Mouse (Mus musculus) fat pad, adult 2 months (tissue): ENCODE results near the gene Pnkd.
A peak's percentile ranks its signal among the peaks of the same experiment; 100 is the strongest.

Source experiments
- DNase-seq: peaks from one replicate; pipeline ENCODE4 v3.0.0-alpha.2; 2011; ENCODE audit warnings: low read depth, low spot score; ENCODE audit errors: extremely low read depth

The Pnkd gene

DNA sequence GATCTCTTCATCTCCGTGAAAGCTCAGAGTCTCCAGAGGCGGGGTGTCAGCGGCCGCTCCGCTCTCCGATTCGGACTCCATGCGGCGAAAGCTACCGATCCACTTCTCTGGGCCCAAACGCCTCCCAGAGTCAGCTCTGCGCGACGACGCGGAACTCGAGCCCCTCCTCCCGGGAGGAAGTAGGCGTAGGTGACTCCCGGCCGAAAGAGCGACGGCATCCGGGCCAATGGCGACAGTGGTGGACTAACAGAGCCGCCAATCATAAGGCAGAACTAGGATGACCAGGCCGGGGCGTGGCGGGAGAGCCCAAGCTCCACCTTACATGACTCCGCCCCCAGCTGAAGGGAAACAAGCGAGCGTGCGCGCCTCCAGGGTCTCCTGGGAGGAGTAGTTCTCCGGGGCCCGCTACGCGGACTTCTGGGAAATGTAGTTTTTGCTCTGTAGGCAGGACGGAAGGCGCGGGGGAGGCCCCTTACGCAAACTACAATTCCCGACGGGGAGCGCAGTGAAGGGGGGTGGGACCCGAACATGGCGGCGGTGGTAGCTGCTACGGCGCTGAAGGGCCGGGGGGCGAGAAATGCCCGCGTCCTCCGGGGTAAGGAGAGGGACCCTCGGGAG lies at the start of gene Pnkd, which contains the start of gene Aamp:
Pnkd (plus strand) TSS at position 388 of the 618 bp plus-strand sequence.
Aamp (minus strand) TSS at position 196 of the 618 bp plus-strand sequence.
- DNase-seq, result peak; percentile 97

DNA sequence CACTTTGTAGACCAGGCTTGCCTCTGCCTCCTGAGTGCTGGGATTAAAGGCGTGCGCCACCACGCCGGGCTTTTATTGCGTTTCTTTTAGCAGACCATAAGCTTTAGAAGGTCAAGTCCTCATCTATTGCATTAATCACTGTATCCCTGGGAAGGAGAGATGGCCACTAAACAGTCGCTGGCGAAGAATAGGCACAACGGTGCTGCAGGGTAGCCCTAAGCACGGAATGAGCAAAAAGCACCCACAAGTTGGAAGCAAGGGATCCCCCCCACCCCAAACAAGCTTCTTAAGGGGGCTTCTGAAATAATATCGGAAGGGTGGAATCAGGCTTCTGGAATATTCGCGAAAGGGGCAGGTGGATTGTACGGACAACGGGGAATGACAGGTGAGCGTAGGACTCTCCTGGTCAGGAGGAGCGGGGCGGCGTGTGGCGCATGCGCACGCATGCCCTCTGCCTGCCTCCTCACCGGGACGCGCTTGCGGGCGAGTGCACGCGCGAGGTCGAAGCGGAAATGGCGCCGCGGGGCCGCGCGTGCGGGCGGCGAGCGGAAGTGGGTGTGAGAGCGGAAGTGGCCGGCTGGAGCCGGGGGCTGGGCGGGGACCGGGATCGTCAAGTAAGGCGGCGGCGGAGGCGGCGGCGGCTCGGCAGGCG lies 48.7 kb upstream of the Pnkd start, which contains the start of gene Arpc2:
Arpc2 (plus strand) TSS at position 147 of the 652 bp plus-strand sequence.
- peak; percentile 46 for DNase-seq

DNA sequence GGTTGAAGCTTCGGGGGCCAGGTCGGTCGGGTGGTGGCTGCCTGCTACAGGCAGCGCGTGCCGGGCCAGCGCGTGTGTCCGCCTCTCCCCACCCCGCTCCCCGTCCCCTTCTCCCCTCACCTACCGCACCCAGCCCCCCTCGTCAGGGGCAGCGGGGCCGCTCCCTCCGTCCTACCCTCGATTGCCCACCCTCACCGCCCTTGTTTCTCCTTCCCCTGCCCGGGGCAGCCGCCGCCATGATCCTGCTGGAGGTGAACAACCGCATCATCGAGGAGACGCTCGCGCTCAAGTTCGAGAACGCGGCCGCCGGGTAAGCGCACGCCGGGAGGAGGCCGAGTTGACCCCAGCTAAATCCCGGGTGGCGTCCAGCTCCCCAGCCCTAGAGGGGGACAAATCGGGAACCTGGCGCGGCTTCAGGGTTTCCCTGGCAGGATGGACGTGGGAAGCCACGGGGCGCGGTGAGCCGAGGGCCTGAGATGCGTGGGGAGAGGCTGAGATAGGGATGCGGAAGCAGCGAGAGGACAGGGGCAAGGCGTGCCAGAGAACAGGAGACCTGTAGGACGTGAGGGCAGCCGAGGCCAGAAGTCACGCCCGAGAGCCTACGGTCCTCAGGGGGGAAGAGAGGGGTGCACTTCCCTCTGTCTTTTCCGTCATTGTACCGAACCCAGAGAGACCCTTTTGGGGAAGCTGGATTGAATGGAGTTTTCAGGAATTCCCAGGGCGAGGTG lies 48.0 kb upstream of the Pnkd start:
- no peak for DNase-seq

DNA sequence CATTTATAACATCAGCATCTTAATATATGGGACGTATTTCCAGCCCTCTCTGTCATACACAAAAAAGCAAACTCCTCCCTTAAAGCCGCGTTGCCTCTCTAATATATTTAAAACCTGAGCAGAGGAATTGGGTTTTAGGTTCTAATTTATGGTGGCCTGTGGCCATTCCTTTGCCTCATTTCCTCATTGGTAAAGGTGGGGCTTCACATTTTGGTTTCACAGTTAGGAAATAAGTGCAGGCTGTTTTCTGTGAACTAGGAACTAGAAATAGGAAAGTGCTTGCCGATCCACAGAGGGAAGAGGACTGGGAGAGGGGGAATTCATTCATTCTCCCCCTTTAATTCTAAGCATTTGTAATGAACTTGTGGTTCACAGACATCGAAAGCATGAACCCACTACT lies 47.1 kb upstream of the Pnkd start:
- no peak for DNase-seq

DNA sequence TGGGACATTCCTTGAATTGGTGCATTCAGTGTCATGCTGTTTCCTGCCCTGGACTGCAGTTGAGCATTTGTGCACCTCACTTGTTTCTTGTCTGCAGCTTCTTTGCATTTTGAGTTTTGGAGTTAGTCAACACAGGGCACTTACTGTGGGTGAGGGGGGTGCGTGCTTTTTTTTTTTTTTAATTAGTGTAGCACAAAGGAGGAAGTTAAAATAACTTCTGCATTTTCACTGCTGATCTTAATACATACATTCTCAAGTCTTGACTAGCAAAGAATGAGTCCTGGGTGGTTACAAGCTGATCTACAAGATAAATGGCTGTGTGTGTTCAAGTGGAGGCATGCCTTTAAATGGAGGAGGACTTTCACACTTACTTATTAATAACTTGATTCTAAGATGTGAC lies 46.6 kb upstream of the Pnkd start:
- peak; percentile 50 for DNase-seq

DNA sequence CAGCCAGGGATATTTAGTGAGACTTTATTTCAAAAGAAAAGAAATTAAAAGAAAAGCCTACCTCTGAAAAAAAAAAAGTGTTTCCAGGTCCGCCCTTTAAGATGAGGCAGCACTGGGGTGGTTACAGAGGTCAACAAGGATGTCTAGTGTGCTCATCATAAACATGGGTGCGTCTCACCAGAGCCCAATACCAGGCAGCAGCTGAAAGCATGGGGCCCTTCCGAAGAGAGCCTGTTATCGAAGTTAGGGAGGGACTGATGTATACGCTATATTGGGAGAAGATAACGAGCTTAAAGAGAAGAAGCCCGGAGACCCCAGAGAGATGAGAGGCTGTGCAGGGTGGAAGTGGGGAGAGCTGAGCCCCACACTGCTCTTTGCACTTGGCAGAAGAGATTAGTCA lies 45.6 kb upstream of the Pnkd start:
- DNase-seq, result no peak

DNA sequence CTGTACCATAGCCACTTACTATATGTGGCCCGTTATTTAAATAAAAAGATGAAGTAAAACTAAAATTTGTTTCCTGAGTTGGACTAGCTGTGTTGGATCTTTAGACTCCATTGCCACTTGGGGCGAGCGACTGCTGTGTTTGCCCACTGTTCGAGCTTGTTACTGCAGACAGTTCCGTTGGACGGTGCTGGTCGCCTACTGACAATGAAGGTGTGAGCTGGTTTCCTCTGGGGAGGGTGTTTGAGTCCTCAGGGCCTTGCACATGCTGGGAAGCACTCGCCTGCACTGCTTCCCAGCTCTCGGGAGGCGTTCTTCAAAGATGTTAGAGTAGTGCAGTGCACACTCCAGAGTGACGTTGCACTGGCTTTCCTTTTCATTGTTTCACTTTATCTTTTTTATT lies 45.1 kb upstream of the Pnkd start:
- no peak for DNase-seq

DNA sequence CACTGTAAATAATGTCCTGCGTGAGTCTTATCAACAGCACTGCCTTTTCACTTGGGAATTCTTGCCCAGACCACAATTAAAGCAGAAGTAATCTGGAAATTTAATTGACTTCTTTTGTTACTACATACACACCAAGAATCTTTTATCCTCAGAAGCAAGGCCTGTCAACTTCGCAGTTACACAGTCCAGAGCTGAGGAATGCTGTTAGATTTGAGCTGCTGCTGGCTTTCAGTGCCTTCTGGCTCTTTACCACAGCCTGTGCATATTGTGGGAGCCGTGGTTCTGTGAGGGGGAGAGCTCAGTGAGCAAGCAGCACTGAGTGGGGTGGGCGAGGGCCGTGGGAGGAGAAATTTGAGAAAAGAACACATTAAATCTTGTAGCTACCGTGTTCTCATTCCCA lies 44.4 kb upstream of the Pnkd start:
- no peak for DNase-seq

DNA sequence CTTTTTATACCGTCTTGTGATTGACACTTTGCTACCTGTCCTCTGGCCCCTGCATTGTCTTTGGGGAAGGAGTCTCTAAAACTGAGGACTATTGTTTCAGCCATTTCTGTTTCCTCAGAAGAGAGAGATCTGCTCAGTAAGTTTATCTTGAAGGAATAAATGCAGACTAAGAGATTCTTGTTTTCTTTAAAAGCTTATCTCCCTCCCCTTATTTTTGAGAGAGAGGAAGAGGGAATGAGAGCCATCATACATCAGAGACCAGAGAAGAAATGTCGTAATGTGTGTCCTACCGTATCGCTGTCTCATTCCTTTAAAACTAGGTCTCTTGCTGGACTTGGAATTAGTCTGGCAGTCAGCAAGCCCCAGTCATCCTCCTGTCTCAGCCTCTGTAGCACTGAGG lies 43.9 kb upstream of the Pnkd start:
- DNase-seq, result no peak

DNA sequence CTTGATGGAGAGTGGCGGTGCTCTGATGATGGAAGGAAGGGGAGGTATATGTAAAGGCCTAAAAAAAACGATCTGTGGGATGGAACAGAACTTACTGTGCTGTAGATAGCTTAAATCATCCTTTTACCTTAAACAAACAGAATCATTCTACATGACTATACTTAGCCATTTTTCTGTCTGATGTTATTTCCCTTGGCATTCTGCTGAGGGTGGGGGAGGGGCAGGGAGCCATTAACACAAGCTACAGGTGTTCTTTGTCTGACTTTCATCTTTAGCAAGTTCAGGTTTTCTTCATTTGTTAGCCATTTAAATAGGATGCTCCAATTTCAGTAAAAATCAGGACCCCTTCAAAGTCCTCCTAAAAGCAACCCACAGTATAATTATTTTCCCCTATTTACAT lies 39.2 kb upstream of the Pnkd start:
- no peak for DNase-seq

DNA sequence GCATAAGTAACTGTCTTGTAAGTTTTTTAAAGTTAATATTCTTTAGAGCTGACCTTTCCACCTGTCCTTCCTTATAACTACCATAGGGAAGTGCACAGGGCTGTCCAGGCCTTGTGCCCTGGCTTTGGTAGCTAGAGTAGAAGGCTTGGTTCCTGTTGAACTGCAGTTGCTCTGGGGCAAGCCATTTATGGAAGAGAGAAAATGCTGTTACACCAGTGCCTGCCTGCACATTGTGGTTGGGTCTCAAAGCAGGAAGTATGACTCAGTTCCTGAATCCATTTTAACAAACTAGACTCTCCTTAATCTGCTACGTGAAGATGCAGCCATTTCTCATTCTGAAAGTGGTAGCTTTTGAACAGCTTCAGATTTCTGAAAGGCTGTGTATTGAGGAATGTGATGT lies 35.9 kb upstream of the Pnkd start:
- DNase-seq, result no peak

DNA sequence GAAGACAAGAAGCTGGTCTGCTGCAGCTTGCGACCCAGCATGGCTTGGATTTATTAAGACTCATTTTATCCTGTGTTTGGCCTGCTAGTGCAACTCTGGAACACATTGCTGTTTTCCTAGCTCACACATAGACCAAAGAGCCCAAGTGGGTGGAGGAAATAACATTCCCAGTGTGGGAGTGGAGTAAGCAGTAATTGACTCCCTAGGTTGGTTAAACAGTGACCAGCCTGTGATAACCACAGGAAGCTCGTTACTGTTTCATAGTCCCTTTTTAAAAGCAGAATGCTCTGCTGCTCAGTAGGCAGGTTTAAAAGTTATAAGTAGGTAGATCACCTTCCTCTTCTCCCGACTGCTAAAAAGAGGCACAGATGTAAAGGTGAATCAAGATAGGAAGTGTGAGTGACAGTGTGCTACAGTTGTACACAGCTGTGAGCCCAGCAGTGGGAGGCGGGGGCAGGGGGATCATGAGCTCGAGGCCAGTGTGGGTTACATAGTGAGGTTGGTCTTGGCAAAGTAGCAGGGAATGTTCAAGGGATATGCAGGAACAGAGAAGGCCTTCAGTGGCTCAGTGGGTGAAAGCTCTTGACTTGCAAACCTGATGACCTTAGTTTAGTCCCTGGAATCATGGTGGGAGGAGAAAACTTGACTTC lies 35.3 kb upstream of the Pnkd start:
- peak; percentile 39 for DNase-seq

DNA sequence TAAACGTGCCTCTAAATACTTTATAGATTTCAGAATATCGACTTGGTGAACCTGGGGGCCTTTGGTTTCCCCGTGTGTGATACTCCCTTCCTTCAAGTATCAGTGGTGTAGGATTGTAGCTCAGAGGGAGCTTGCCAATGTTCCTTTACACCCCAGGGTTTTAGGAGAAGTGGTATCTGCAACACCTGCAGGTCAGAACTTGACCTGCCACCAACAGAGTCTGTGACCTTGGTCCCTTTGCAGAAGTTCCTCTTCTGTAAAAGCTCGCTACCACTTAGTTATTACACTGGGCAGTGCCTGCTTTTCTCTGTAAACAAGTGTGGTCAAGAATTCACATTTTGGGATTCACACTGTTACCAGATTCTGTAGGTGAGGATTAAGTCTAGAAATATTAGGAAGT lies 34.6 kb upstream of the Pnkd start:
- no peak for DNase-seq

DNA sequence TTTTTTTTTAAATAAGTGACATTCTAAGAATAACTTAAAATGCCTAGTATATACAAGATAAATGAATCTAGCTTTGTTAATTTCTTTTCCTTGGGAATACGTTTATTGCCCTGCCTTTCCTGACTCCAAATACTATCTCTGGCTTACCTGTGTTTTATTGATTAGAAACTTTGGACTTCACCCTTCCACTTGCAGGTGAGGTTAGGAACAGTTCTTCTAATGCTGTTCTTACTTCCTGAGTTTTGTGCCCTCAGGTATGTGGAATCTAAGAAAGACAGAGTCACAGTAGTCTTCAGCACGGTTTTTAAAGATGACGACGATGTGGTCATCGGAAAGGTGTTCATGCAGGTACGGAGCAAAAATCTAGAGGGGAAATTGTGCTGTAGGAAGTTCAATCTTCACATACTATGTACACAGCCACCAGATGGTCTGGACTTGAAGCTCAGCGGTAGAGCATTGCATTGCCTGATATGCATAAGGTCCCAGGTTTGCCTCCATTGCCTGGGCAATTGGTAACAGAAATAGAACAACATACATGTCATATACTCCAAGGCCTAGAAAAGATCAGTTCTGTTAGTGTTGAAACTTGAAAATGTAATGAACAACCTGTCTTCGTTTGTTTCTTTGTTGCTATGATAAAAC lies 28.9 kb upstream of the Pnkd start:
- no peak for DNase-seq

DNA sequence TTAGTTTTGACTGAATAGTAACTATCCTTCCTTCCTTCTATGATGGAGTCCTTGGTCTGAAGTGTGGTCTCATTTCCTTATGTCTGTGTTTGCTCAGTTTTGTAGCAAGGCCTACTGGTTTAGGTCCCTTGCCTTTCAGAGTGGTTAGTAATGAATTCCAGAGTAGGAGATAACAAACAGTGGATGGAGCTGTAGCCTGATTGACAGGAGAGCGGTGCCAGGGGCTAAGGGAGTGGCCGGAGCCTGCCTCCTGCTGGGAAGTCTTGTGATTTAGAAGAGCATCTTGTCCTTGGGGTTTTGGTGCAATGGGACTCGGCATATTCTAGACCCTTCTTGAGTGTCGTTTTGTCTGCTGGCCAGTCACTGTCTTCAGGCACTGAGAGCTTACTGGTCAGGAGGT lies 27.9 kb upstream of the Pnkd start:
- no peak for DNase-seq

DNA sequence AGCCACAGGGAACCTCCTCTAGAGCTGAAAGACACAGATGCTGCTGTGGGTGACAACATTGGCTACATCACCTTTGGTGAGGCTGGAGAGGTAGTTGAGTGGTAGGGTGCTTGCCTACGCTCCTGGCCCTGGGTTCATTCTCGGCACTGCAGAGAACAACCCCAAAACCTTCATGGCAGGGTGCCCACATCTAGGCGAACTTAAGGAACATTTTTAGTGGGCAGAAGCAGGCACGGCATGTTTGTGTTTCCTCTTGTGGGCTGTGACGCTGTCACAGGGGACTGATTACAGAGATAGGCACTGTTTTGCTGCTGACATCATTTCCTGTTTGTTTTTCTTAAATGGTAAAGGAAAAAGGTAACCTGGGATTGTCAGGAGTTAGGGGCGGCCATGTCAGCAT lies 22.2 kb upstream of the Pnkd start:
- no peak for DNase-seq

DNA sequence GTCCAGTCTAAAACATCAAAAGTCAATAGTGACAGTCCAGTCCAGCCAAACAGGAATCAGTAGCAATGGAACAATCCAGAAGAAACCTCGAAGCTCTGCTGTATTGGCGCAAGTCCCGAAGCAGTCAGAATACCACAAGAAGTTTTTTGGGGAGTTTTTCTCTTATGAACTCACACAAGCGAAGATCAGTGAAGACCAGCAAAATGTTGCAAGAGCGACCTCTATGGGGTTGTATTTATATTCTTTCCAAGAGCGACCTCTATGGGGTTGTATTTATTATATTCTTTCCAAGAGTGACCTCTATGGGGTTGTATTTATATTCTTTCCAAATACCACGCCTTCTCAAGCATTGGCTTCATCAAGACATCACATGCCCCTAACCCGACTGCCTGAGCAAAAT lies 16.0 kb upstream of the Pnkd start:
- no peak for DNase-seq

DNA sequence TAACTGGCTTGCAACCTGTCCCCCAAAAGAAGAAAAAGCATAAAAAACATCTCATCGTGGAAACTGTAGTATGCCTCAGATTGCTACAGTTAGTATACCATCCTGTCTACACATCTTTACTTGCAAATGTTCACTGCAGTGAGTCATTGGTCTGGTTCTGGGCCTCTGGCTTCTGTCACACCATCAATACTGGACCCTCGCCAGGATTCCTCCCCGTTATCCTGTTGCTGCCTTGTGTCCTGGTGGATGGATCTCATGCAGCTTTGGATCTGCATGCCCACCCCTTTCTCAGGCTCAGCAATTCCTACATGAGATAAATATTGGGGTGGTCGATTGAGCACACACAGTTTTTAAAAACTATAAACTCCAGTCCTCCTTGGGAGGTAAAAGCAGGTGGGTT lies 13.1 kb upstream of the Pnkd start:
- DNase-seq, result no peak

DNA sequence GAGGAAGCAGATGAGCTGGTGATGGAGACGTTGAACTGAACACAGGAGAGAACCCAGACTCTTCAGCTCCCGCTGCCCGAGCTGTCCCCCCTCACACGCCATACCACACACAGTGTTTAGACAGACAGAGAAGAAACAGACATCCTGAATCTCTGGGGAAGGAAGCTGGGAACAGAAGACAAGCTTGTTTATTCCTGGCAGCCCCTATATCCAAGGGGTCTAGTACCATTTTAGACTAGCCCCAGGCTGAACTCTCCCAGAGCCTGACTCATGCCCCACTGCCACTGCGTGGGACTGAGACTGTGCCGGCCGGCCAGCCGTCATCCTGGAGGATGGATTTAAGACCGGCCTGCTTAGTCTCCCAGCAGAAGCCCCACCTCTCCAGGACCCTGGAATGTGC lies 9.7 kb upstream of the Pnkd start:
- DNase-seq, result no peak

DNA sequence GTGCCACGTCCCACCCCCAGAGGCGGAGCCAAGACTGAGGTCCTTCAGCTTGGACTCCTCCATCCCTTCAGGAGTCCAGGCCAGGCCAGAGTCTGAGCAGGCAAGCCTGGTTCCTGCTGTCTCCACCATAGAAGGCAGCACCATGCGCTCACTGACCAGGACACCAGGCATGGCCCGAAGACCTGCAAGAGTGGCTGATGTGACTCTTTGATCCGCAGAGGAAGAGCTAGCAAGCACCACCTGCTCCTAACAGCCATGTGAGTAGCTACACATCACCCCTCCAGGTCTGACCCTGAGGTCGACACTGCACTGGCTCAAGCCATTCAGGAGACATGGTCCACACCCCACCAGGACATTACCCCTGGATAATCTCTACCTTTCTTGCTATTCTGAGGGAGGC lies 7.7 kb upstream of the Pnkd start:
- no peak for DNase-seq

DNA sequence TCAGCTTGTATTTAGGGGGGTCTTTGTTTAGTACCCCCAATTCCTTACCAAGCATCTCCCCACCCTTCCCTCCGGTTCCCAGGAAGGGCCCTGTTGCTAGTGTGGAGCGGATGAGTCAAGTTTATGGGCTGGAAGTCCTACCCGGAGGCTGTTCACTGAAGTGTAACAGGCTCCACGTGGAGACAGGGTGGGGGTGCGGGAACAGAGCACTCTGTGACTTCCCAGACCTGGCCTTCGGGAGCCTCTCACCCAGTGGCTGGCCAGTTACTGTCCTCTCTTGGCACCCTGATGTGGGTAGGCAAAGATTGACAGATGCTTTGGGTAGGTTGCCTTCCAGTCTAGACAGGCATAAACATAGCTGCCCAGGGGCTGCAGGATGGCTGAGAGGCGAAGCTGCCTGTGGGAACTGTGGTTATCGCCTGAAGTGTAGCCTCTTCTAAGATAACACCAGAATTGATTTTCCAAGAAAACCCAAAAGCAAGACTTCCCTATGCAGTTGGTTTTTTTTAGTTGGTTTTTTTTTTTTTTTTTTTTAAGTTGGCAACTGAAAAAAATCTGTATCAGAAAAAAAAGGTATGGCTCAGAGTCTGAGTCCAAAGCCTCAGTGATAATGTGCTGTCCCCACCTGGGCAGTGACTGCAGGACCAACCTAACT lies 6.7 kb upstream of the Pnkd start:
- DNase-seq, result no peak
